Mouse (Mus musculus) urinary bladder, postnatal 25 days (tissue): ENCODE measurements around the gene Supv3l1.

ENCODE experiments used
- DNase-seq: peaks from one replicate; pipeline ENCODE4 v3.0.0; 2022; ENCODE audit warnings: low spot score

Supv3l1 gene

GRCm38 (mm10) chr10:62412906-62413605, 36.5 kb downstream of the Supv3l1 start:
- DNase-seq = peak; percentile 29

DNA sequence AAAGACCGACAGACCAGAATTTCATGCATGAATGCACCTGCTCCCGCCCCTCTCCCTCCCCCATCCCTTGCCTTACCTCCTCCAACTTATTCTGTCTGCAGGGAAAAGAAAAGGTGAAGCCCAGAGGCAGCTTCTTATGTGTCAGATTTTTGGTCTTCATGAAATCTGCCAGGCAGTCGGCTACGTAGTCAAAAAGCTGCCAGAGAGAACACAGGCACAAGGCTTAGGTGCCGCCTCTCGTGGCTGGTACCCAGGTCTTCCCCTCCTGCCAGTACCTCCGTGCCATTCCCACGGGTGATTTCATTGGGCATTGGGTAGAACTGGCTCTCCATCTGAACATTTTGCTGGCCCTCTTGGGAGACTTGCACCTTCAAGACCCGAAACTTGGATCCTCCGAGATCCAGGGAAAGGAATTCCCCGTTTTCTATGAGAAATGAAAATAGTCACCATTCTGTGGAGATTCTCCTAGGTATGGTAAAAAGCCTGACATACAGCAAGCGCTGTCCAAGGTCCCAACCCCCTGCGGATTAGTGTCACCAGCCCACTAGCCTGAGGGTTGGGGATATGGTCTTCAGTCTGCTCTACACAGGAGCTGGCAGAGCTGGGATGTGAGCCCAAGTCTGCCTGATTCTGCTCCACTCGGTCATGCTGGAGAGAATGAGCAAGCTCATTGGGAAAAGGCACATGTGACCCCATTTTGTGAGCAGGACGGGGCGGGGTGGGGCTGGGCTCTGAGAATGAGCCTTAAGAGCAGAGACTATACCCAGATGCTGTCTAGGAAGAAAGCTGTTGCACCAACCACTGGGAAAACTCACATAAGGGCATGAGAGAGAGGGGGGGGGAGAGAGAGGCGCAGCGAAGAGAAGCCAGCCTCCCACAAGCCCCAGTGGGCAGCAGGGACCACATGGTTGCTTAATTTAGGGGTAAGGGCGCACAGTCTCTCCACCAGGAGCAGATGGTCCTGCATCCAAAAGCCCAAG, 37.8 kb downstream of the Supv3l1 start:
- DNase-seq = no peak

DNA sequence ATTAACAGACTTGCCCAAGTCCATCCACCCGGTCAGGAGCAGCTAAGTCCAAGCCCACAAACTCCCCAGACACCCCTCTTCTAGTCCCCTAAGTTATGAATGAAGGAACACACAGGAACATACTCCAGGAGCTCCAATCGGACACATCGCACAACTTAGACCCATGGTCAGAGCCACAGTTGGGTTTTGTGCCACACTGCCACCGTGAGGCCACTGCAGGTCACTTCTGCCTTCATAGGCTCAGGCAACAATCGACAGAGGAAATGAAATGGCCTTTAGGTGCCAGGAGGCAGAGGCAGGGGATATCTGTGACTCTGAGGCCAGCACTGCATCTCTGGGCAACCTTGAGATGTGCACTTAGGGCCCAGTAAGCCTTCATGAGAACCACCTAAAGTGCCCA, 38.6 kb downstream of the Supv3l1 start:
- peak; percentile 68 for DNase-seq

- no peak for DNase-seq
These were observed 44.6 kb downstream of the Supv3l1 start for GRCm38 (mm10) chr10:62404901-62405300.

DNA sequence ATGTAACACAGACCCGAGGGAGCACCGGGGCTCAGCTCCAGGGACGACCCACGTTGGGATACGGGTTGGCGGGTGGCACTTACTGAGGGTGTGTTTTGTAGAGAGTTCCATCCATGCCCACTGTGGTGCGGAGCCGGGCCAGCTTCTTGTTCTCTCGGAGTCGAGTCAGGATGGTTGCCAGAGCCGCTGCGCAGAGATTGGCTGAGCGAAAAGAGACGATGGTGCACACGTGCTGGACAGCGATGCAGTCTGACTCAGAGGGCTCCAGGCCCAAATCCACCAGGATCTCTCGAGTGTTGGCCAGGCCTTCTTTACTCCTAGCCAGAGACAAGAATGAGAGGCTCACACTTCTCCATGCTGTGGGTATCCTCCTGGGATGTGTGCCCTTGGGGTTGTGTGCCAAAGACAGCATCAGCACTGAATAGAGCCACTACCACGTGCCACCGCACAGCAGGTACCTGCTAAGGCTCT, 47.9 kb downstream of the Supv3l1 start:
- no peak for DNase-seq

DNA sequence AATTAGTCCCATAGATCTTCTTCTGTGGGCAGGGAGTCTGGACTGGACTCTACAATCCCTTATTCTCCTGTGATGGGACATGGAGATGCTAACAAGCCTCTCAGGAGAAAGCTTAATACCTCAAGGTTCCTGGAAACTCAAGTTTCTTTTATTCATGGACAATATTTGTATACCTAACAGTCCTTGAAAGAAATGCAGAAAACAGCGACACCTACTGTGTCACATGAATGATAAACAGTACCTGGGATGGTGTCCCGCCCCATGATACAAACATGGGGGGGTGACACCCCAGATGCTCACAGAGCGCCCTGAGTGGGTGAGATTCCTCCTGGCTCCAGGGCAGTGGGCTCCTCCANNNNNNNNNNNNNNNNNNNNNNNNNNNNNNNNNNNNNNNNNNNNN, 66.5 kb downstream of the Supv3l1 start:
- DNase-seq = no peak

DNA sequence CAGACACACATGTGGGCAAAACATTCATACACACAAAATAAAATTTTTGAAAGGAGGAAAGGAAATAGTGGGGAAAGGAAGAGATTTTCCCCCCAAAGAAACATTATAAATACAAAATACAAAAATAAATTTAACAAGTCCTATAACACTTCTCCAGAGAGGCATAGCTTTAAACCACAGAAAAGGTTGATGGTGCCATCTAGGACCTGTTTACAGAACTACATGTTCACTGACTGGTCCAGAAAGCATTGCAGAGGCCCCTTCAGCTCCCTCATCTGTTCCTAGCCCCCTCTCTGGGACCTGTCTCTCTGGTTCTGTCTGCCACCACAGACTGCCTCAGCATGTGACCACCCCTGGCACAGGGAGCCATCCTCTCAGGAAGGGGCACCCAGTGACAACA, 68.6 kb downstream of the Supv3l1 start:
- no peak for DNase-seq

GRCm38 (mm10) chr10:62379808-62380207, 69.7 kb downstream of the Supv3l1 start, which contains the start of gene Hk1:
Hk1 (minus strand) TSS chr10:62379908.
- DNase-seq = no peak
